Mouse (Mus musculus): ENCODE measurements around the gene Ugt1a9. TPM values are rescaled to one million over a fixed set of nuclear protein-coding genes. Genes with fewer than 3 reads are reported as not detected.

Ugt1a9 gene
- polyA plus RNA-seq, 1 experiment from 2014 or later = 0.65 TPM

GRCm38 (mm10) chr1:88229566-88229965 lies 159.0 kb downstream of the Ugt1a9 start:
- WGBS = 76% methylated on average over 3 of the region's 3 CpGs
- TF ChIP-seq CTCF (IDR thresholded peaks at IDR 0.05; ENCODE audit: low read depth) (no peak), EP300 (optimal IDR thresholded peaks at IDR 0.05) (no peak)
- H3K4me3 ChIP-seq (ENCODE audit: low read depth, low read length) = no peak overlapping the region
- H3K4me1 ChIP-seq (replicated peaks; ENCODE audit: control insufficient read depth, insufficient read depth) = no peaks in the 10 kb centered on the region
- peak; percentile 36 for DNase-seq (ENCODE audit: low spot score)
- no peak overlapping the region for H3K4me2 ChIP-seq (replicated peaks; ENCODE audit: low read depth)
- peaks cover 40% of the 10 kb centered on the region for H3K9me3 ChIP-seq (ENCODE audit: control insufficient read depth, low read length)
- H3K36me3 ChIP-seq (ENCODE audit: control insufficient read depth, insufficient read depth, low read length) = no peaks in the 10 kb centered on the region
- no peak overlapping the region for H3K9ac ChIP-seq (ENCODE audit: low read length)
- H3K27me3 ChIP-seq (ENCODE audit: control insufficient read depth, insufficient read depth, low read length) = no peaks in the 10 kb centered on the region
- no peak overlapping the region for H3K27ac ChIP-seq (replicated peaks)
- no peak for ATAC-seq (ENCODE audit: low FRiP score, low TSS enrichment)

GRCm38 (mm10) chr1:88229986-88230385 lies 159.4 kb downstream of the Ugt1a9 start:
- Histone ChIP-seq H3K27me3 (ENCODE audit: control insufficient read depth, insufficient read depth, low read length) (no peaks in the 10 kb centered on the region), H3K4me3 (ENCODE audit: low read depth, low read length) (no peak overlapping the region), H3K9ac (ENCODE audit: low read length) (no peak overlapping the region), H3K27ac (replicated peaks) (no peak overlapping the region), H3K9me3 (ENCODE audit: control insufficient read depth, low read length) (peaks cover 44% of the 10 kb centered on the region), H3K4me2 (replicated peaks; ENCODE audit: low read depth) (no peak overlapping the region), H3K4me1 (replicated peaks; ENCODE audit: control insufficient read depth, insufficient read depth) (no peaks in the 10 kb centered on the region), H3K36me3 (ENCODE audit: control insufficient read depth, insufficient read depth, low read length) (no peaks in the 10 kb centered on the region)
- TF ChIP-seq CTCF (IDR thresholded peaks at IDR 0.05; ENCODE audit: low read depth) (no peak), EP300 (optimal IDR thresholded peaks at IDR 0.05) (no peak)
- no peak for ATAC-seq (ENCODE audit: low FRiP score, low TSS enrichment)
- 86% methylated on average over 5 of the region's 5 CpGs for WGBS
- no peak for DNase-seq (ENCODE audit: low spot score)

GRCm38 (mm10) chr1:88230421-88230820 lies 159.8 kb downstream of the Ugt1a9 start:
- peaks cover 48% of the 10 kb centered on the region for H3K9me3 ChIP-seq (ENCODE audit: control insufficient read depth, low read length)
- no peak overlapping the region for H3K4me3 ChIP-seq (ENCODE audit: low read depth, low read length)
- 70% methylated on average over 7 of the region's 7 CpGs for WGBS
- no peak overlapping the region for H3K4me2 ChIP-seq (replicated peaks; ENCODE audit: low read depth)
- DNase-seq (ENCODE audit: low spot score) (peak; percentile 30), ATAC-seq (ENCODE audit: low FRiP score, low TSS enrichment) (no peak)
- TF ChIP-seq CTCF (IDR thresholded peaks at IDR 0.05; ENCODE audit: low read depth) (no peak), EP300 (optimal IDR thresholded peaks at IDR 0.05) (no peak)
- H3K36me3 ChIP-seq (ENCODE audit: control insufficient read depth, insufficient read depth, low read length) = no peaks in the 10 kb centered on the region
- H3K27ac ChIP-seq (replicated peaks) = no peak overlapping the region
- H3K27me3 ChIP-seq (ENCODE audit: control insufficient read depth, insufficient read depth, low read length) = no peaks in the 10 kb centered on the region
- H3K9ac ChIP-seq (ENCODE audit: low read length) = no peak overlapping the region
- H3K4me1 ChIP-seq (replicated peaks; ENCODE audit: control insufficient read depth, insufficient read depth) = no peaks in the 10 kb centered on the region

- no peaks in the 10 kb centered on the region for H3K36me3 ChIP-seq (ENCODE audit: control insufficient read depth, insufficient read depth, low read length)
- no peaks in the 10 kb centered on the region for H3K4me1 ChIP-seq (replicated peaks; ENCODE audit: control insufficient read depth, insufficient read depth)
- H3K4me3 ChIP-seq (ENCODE audit: low read depth, low read length) = no peak overlapping the region
- H3K27me3 ChIP-seq (ENCODE audit: control insufficient read depth, insufficient read depth, low read length) = no peaks in the 10 kb centered on the region
- H3K9ac ChIP-seq (ENCODE audit: low read length) = no peak overlapping the region
- TF ChIP-seq EP300 (optimal IDR thresholded peaks at IDR 0.05) = no peak
- no peak for TF ChIP-seq CTCF (IDR thresholded peaks at IDR 0.05; ENCODE audit: low read depth)
- H3K9me3 ChIP-seq (ENCODE audit: control insufficient read depth, low read length) = peaks cover 51% of the 10 kb centered on the region
- WGBS = 71% methylated on average over 6 of the region's 6 CpGs
- DNase-seq (ENCODE audit: low spot score) (peak; percentile 20), ATAC-seq (ENCODE audit: low FRiP score, low TSS enrichment) (no peak)
- H3K27ac ChIP-seq (replicated peaks) = no peak overlapping the region
- no peak overlapping the region for H3K4me2 ChIP-seq (replicated peaks; ENCODE audit: low read depth)
Measured at GRCm38 (mm10) chr1:88230981-88231802, 160.6 kb downstream of the Ugt1a9 start.

- TF ChIP-seq EP300 (optimal IDR thresholded peaks at IDR 0.05) = no peak
- TF ChIP-seq CTCF (IDR thresholded peaks at IDR 0.05; ENCODE audit: low read depth) = no peak
- Histone ChIP-seq H3K27ac (replicated peaks) (no peak overlapping the region), H3K4me3 (ENCODE audit: low read depth, low read length) (no peak overlapping the region), H3K9ac (ENCODE audit: low read length) (no peak overlapping the region), H3K27me3 (ENCODE audit: control insufficient read depth, insufficient read depth, low read length) (no peaks in the 10 kb centered on the region), H3K4me1 (replicated peaks; ENCODE audit: control insufficient read depth, insufficient read depth) (no peaks in the 10 kb centered on the region), H3K36me3 (ENCODE audit: control insufficient read depth, insufficient read depth, low read length) (no peaks in the 10 kb centered on the region), H3K9me3 (ENCODE audit: control insufficient read depth, low read length) (peaks cover 51% of the 10 kb centered on the region), H3K4me2 (replicated peaks; ENCODE audit: low read depth) (no peak overlapping the region)
- DNase-seq (ENCODE audit: low spot score) (peak; percentile 31), ATAC-seq (ENCODE audit: low FRiP score, low TSS enrichment) (no peak)
- 65% methylated on average over 7 of the region's 7 CpGs for WGBS
Measured at GRCm38 (mm10) chr1:88231803-88232499, 161.4 kb downstream of the Ugt1a9 start.

All from stomach, postnatal 0 days (tissue).